Mouse (Mus musculus) heart, adult 11 months (tissue): ENCODE results near the gene Sox5.
A peak's percentile ranks its signal among the peaks of the same experiment; 100 is the strongest.

ENCODE experiments used
- DNase-seq: peaks from one replicate; pipeline ENCODE4 v3.0.0; 2022

The Sox5 gene

GRCm38 (mm10) chr6:143903981-143904692 is 877.6 kb downstream of the Sox5 start:
- DNase-seq = peak; percentile 62

- DNase-seq = peak; percentile 19
Measured at GRCm38 (mm10) chr6:143900871-143901270, 880.9 kb downstream of the Sox5 start.

GRCm38 (mm10) chr6:143895092-143895491 is 886.7 kb downstream of the Sox5 start:
- DNase-seq = peak; percentile 71

GRCm38 (mm10) chr6:143892869-143893268 is 888.9 kb downstream of the Sox5 start:
- DNase-seq = peak; percentile 24

GRCm38 (mm10) chr6:143888556-143888955 is 893.2 kb downstream of the Sox5 start:
- DNase-seq = peak; percentile 45

GRCm38 (mm10) chr6:143878525-143878924 is 903.3 kb downstream of the Sox5 start:
- peak; percentile 74 for DNase-seq

GRCm38 (mm10) chr6:143868790-143869189 is 913.0 kb downstream of the Sox5 start:
- DNase-seq = no peak

GRCm38 (mm10) chr6:143868155-143868685 is 913.6 kb downstream of the Sox5 start:
- peak; percentile 56 for DNase-seq

GRCm38 (mm10) chr6:143867029-143867428 is 914.7 kb downstream of the Sox5 start:
- DNase-seq = peak; percentile 27

- DNase-seq = peak; percentile 51
Measured at GRCm38 (mm10) chr6:143866566-143866965, 915.2 kb downstream of the Sox5 start.

- peak; percentile 44 for DNase-seq
Measured at GRCm38 (mm10) chr6:143862611-143863110, 919.1 kb downstream of the Sox5 start.

- peak; percentile 31 for DNase-seq
Measured at GRCm38 (mm10) chr6:143860036-143860435, 921.7 kb downstream of the Sox5 start.

- DNase-seq = peak; percentile 56
Measured at GRCm38 (mm10) chr6:143859535-143859934, 922.2 kb downstream of the Sox5 start.

- DNase-seq = peak; percentile 69
Measured at GRCm38 (mm10) chr6:143858551-143858950, 923.2 kb downstream of the Sox5 start.

- DNase-seq = peak; percentile 59
Measured at GRCm38 (mm10) chr6:143857376-143857775, 924.4 kb downstream of the Sox5 start.

GRCm38 (mm10) chr6:143855421-143855820 is 926.4 kb downstream of the Sox5 start:
- peak; percentile 55 for DNase-seq

- peak; percentile 43 for DNase-seq
Measured at GRCm38 (mm10) chr6:143854031-143854430, 927.7 kb downstream of the Sox5 start.

GRCm38 (mm10) chr6:143845761-143846160 is 936.0 kb downstream of the Sox5 start:
- DNase-seq = no peak

GRCm38 (mm10) chr6:143844701-143844970 is 937.1 kb downstream of the Sox5 start:
- no peak for DNase-seq

GRCm38 (mm10) chr6:143843933-143844700 is 937.7 kb downstream of the Sox5 start:
- peak; percentile 82 for DNase-seq

GRCm38 (mm10) chr6:143841954-143842353 is 939.8 kb downstream of the Sox5 start:
- DNase-seq = peak; percentile 85

- peak; percentile 70 for DNase-seq
Measured at GRCm38 (mm10) chr6:143841109-143841638, 940.6 kb downstream of the Sox5 start.

- peak; percentile 17 for DNase-seq
Measured at GRCm38 (mm10) chr6:143838384-143839076, 943.2 kb downstream of the Sox5 start.
